Mouse (Mus musculus) CH12.LX (cell line): ENCODE results near the gene Atg4d.

ENCODE experiments used
- CTCF ChIP-seq, 2 experiments: IDR thresholded peaks in 1 of 2; conservative IDR thresholded peaks in 1 of 2; 2 replicates each; pipeline ENCODE4 v1.5.1; 2011 to 2012; ENCODE audit warnings: low read depth in 2 of 2, low read length in 2 of 2, improper control_type of control experiment in 1 of 2, inconsistent platforms in 1 of 2, mild to moderate bottlenecking in 1 of 2, moderate library complexity in 1 of 2
- HCFC1 ChIP-seq: IDR thresholded peaks from 2 replicates; pipeline ENCODE4 v1.6.1; 2012; ENCODE audit warnings: low read depth, mild to moderate bottlenecking, inconsistent platforms, low read length, improper control_type of control experiment
- KAT2A ChIP-seq: IDR thresholded peaks from 2 replicates; pipeline ENCODE4 v1.6.1; 2012; ENCODE audit warnings: low read length, improper control_type of control experiment, inconsistent platforms; ENCODE audit not compliant: insufficient replicate concordance
- MAX ChIP-seq: IDR thresholded peaks from 2 replicates; pipeline ENCODE4 v1.6.1; 2011; ENCODE audit warnings: low read length, improper control_type of control experiment
- MXI1 ChIP-seq: IDR thresholded peaks from 2 replicates; pipeline ENCODE4 v1.6.1; 2011; ENCODE audit warnings: mild to moderate bottlenecking, low read depth, low read length, improper control_type of control experiment
- NRF1 ChIP-seq: IDR thresholded peaks from 2 replicates; pipeline ENCODE4 v1.6.1; 2014; ENCODE audit warnings: low read depth, mild to moderate bottlenecking, inconsistent platforms, low read length, improper control_type of control experiment, moderate library complexity
- POLR2A ChIP-seq: IDR thresholded peaks from 2 replicates; pipeline ENCODE4 v1.6.1; 2011; ENCODE audit warnings: low read depth, mild to moderate bottlenecking, improper control_type of control experiment, low read length
- RCOR1 ChIP-seq: conservative IDR thresholded peaks from 2 replicates; pipeline ENCODE4 v1.6.1; 2012; ENCODE audit warnings: low read depth, mild to moderate bottlenecking, inconsistent platforms, low read length, improper control_type of control experiment
- SIN3A ChIP-seq: IDR thresholded peaks from 2 replicates; pipeline ENCODE4 v1.6.1; 2012; ENCODE audit warnings: low read length, improper control_type of control experiment, inconsistent platforms
- SMC3 ChIP-seq: IDR thresholded peaks from 2 replicates; pipeline ENCODE4 v1.6.1; 2011; ENCODE audit warnings: low read depth, low read length, improper control_type of control experiment
- ZKSCAN1 ChIP-seq: IDR thresholded peaks from 2 replicates; pipeline ENCODE4 v1.6.1; 2012; ENCODE audit warnings: low read depth, inconsistent platforms, low read length, improper control_type of control experiment, borderline replicate concordance
- ZNF384 ChIP-seq: IDR thresholded peaks from 2 replicates; pipeline ENCODE4 v1.6.1; 2012; ENCODE audit warnings: low read depth, low read length, improper control_type of control experiment, inconsistent platforms

DNA sequence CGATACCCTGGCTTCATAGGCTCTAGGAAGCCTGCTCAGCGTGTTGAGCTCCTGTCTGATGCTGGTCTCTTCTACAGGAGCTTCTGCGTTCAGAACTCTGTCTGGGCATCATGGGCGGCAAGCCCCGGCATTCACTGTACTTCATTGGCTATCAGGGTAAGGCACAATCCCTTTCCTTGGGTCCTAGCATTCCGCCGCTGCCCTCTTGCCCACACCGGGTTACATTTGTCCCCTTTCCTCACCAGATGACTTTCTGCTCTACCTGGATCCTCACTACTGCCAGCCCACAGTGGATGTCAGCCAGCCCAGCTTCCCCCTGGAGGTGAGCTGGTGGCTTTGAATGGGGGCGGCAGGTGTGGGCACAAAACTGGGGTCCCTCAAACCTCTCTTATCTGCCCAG, 7.3 kb downstream of the Atg4d start:
- TF ChIP-seq POLR2A (no peak), KAT2A (no peak), CTCF (conservative IDR thresholded peaks at IDR 0.05 in 1 of 2, IDR thresholded peaks at IDR 0.05 in 1 of 2; ENCODE audit: low read depth in 2 of 2, low read length in 2 of 2) (no peak), SMC3 (no peak), ZNF384 (no peak), NRF1 (no peak), ZKSCAN1 (no peak), SIN3A (no peak), MXI1 (no peak), RCOR1 (no peak), HCFC1 (no peak), MAX (no peak)
